Mouse (Mus musculus) erythroblast, embryonic 14.5 days (primary cell): ENCODE measurements around the gene Abt1.

Experiments used
- GATA1 ChIP-seq: IDR thresholded peaks from 2 replicates; pipeline ENCODE4 v1.6.1; 2012; ENCODE audit warnings: low read length, inconsistent platforms, mixed read lengths
- TAL1 ChIP-seq: IDR thresholded peaks from 3 replicates; pipeline ENCODE4 v1.6.1; 2012; ENCODE audit warnings: low read length, inconsistent platforms, mixed read lengths

GRCm38 (mm10) chr13:23368583-23369420 lies 54.9 kb downstream of the Abt1 start, which contains the start of gene Zfp322a:
- TF ChIP-seq TAL1 = no peak
- no peak for TF ChIP-seq GATA1
